Mouse (Mus musculus) thymus, postnatal 14 days (tissue): Measurements from ENCODE around the gene Gm6793.

Experiments used
- DNase-seq: peaks from one replicate; pipeline ENCODE4 v3.0.0; 2021

Gene Gm6793

GRCm38 (mm10) chr8:111982116-111982515 is 32.7 kb downstream of the Gm6793 start:
- DNase-seq = peak; percentile 52

- DNase-seq = no peak
These were observed 36.7 kb downstream of the Gm6793 start for GRCm38 (mm10) chr8:111978147-111978546.

- peak; percentile 66 for DNase-seq
These were observed 38.5 kb downstream of the Gm6793 start for GRCm38 (mm10) chr8:111976326-111976725.

GRCm38 (mm10) chr8:111975706-111976105 is 39.1 kb downstream of the Gm6793 start:
- no peak for DNase-seq

- DNase-seq = no peak
These were observed 40.7 kb downstream of the Gm6793 start for GRCm38 (mm10) chr8:111974138-111974537.

- DNase-seq = no peak
These were observed 45.8 kb downstream of the Gm6793 start for GRCm38 (mm10) chr8:111968991-111969390.

- DNase-seq = no peak
These were observed 46.3 kb downstream of the Gm6793 start for GRCm38 (mm10) chr8:111968541-111968940.

GRCm38 (mm10) chr8:111967246-111967870 is 47.5 kb downstream of the Gm6793 start:
- DNase-seq = no peak

GRCm38 (mm10) chr8:111964849-111965561 is 49.8 kb downstream of the Gm6793 start:
- no peak for DNase-seq

- no peak for DNase-seq
These were observed 50.5 kb downstream of the Gm6793 start for GRCm38 (mm10) chr8:111964351-111964750.

- DNase-seq = no peak
These were observed 51.3 kb downstream of the Gm6793 start for GRCm38 (mm10) chr8:111963546-111963945.
